Mouse (Mus musculus): ENCODE data around the gene Zfp541. TPM values are rescaled to one million over a fixed set of nuclear protein-coding genes. Genes with fewer than 3 reads are reported as not detected.

Gene Zfp541
- 0.16 TPM in 2 replicates for polyA plus RNA-seq (2014; fragmentation: Nextera tagmentation; extraction: Ambion mirVana)

DNA sequence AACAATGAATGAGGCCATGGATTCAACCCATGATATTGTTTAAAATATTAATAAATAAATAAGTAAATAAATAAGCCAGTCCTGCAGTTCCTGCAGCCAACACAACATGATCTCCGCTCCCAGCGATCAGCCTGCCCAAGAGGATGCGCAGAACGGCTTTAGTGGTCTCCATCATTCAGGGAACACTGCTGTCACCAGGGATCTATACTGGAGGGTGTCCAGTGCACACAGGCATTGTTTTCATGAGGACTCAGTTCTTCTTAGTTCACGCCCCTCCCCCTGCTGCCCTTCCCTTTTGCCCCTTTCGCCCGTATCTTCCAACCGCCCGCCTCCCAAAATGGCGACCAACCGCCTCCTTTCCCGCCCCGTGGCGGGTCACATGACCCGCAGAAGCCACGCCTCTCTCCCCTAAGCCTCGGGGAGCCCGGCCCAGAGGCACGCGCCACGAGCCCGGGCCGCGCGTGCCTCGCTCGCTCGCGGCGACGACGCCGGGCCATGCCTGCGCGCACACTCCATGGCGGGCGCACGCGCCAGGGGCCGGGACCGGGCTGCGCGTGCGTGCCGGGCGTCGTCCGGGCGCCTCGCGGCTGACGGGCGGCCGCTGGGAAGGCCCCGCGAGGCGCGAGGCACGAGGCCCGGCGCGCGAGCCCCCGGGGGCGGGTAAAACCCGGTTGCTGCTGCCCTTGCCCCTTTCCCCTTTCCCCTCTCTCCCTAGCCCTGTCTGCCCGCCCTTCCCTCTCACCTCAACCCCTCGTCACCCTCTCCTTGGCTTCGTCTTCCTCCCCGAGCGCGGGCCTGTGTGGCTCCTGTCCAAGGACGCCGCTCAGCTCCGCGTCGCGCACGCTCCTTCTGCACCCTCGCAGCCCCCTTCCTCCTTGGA is at the start of gene Zfp541:
Gene Zfp541, plus strand, starts transcription at position 596 of the 880 bp plus-strand sequence.
- Histone ChIP-seq H3K9ac (no peak within 1 kb of the TSS), H3K9me3 (ENCODE audit: control insufficient read depth, low read length) (no peaks in the 10 kb centered on the region), H3K36me3 (replicated peaks; ENCODE audit: control insufficient read depth, insufficient read depth) (no peaks in the 10 kb centered on the region), H3K27me3 (ENCODE audit: control insufficient read depth, insufficient read depth, low read length) (peaks cover 16% of the 10 kb centered on the region), H3K4me3 (replicated peaks; ENCODE audit: low read length) (peak within 1 kb of the TSS; percentile 18), H3K4me2 (replicated peaks) (peak within 1 kb of the TSS; percentile 36), H3K27ac (no peak within 1 kb of the TSS), H3K4me1 (replicated peaks; ENCODE audit: control insufficient read depth, insufficient read depth, low read length) (no peaks in the 10 kb centered on the region)
- ATAC-seq (ENCODE audit: low FRiP score) = no peak
- no peak for DNase-seq (ENCODE audit: low spot score)
- WGBS = 49% methylated on average over 61 of the region's 80 CpGs

DNA sequence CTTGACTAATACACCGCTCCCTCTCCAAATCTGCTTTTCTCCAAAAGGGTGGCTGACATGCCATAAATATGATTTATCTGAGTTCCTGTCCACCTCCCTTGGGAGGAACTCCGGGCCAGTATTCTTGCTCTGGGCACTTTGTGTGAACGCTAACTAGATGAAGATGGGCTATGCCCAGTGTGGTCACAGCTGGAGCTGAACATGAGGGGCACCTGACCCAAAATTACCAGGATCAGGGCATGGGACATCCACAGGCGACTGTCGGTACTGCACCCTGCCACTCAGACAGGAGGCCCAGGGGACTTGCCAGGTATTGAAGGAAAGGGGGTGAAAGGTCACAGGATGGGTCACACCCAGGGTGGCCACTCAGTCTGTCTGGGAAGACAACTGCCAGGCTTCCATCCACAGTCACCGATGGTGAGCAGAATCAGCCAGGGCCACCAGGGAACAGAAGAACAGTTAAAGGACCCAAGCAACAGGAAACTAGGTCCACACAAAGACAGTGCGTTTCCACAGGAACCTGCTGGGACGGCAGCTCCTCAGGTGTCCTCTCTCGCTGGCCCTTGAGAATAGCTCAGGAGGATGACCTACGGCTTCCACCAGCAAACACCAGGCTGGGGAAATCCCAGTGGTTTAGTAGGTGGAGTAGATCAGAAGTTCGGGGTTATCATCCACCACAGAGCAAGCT is 48.9 kb upstream of the Zfp541 start:
- DNase-seq (ENCODE audit: low spot score) (no peak), ATAC-seq (ENCODE audit: low FRiP score) (no peak)
- no peak overlapping the region for H3K9ac ChIP-seq
- 71% methylated on average over 11 of the region's 11 CpGs for WGBS
- H3K36me3 ChIP-seq (replicated peaks; ENCODE audit: control insufficient read depth, insufficient read depth) = 0 out of 2 replicates have a peak, but pooled peaks cover 2% of the 10 kb centered on the region
- no peaks in the 10 kb centered on the region for H3K27me3 ChIP-seq (ENCODE audit: control insufficient read depth, insufficient read depth, low read length)
- H3K27ac ChIP-seq = no peak overlapping the region
- no peaks in the 10 kb centered on the region; the same call in 1 of the 2 replicates for H3K4me1 ChIP-seq (replicated peaks; ENCODE audit: control insufficient read depth, insufficient read depth, low read length)
- no peak overlapping the region for H3K4me2 ChIP-seq (replicated peaks)
- H3K4me3 ChIP-seq (replicated peaks; ENCODE audit: low read length) = no peak overlapping the region
- H3K9me3 ChIP-seq (ENCODE audit: control insufficient read depth, low read length) = no peaks in the 10 kb centered on the region

GRCm38 (mm10) chr7:16013722-16014275 is 47.8 kb upstream of the Zfp541 start:
- Histone ChIP-seq H3K4me2 (replicated peaks) (no peak overlapping the region), H3K4me1 (replicated peaks; ENCODE audit: control insufficient read depth, insufficient read depth, low read length) (no peaks in the 10 kb centered on the region; the same call in 1 of the 2 replicates), H3K9me3 (ENCODE audit: control insufficient read depth, low read length) (no peaks in the 10 kb centered on the region), H3K9ac (no peak overlapping the region), H3K27ac (no peak overlapping the region), H3K27me3 (ENCODE audit: control insufficient read depth, insufficient read depth, low read length) (no peaks in the 10 kb centered on the region), H3K36me3 (replicated peaks; ENCODE audit: control insufficient read depth, insufficient read depth) (no peaks in the 10 kb centered on the region), H3K4me3 (replicated peaks; ENCODE audit: low read length) (no peak overlapping the region)
- 77% methylated on average over 5 of the region's 5 CpGs for WGBS
- no peak for ATAC-seq (ENCODE audit: low FRiP score)
- DNase-seq (ENCODE audit: low spot score) = no peak

DNA sequence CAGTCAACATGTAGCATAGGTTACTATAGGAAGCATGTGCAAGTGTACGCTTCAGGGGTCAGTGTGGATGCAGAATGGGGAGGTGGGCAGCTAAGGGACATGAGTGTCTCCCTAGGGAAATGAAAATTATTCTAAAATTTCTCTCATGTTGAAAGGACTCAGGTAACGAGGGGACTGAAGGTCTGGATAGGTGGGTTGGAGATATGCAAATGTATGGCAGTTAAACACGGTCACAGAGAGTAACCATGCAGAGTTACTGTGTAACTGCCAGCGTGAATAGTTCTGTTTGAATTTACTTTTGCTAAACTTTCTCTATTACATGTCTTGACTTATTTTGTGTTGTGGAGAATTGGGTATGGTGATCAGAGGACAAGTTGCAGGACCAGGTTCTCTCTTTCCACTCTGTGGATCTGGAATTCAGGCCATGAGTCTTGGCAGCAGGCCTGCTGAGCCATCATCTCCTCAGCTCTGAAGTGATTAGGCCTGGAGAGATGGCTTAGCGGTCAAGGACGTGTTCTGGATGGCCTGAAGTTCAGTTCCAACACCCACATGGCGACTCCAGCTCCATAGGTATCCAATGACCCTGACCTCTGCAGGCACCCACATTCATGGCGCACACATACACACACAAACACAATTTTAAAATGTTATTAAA is 47.0 kb upstream of the Zfp541 start:
- no peak overlapping the region for H3K4me3 ChIP-seq (replicated peaks; ENCODE audit: low read length)
- no peaks in the 10 kb centered on the region; the same call in 1 of the 2 replicates for H3K4me1 ChIP-seq (replicated peaks; ENCODE audit: control insufficient read depth, insufficient read depth, low read length)
- H3K9ac ChIP-seq = no peak overlapping the region
- H3K9me3 ChIP-seq (ENCODE audit: control insufficient read depth, low read length) = no peaks in the 10 kb centered on the region
- ATAC-seq (ENCODE audit: low FRiP score) (no peak), DNase-seq (ENCODE audit: low spot score) (no peak)
- H3K27ac ChIP-seq = no peak overlapping the region
- 91% methylated on average over 8 of the region's 8 CpGs for WGBS
- no peaks in the 10 kb centered on the region for H3K36me3 ChIP-seq (replicated peaks; ENCODE audit: control insufficient read depth, insufficient read depth)
- no peaks in the 10 kb centered on the region for H3K27me3 ChIP-seq (ENCODE audit: control insufficient read depth, insufficient read depth, low read length)
- H3K4me2 ChIP-seq (replicated peaks) = no peak overlapping the region

DNA sequence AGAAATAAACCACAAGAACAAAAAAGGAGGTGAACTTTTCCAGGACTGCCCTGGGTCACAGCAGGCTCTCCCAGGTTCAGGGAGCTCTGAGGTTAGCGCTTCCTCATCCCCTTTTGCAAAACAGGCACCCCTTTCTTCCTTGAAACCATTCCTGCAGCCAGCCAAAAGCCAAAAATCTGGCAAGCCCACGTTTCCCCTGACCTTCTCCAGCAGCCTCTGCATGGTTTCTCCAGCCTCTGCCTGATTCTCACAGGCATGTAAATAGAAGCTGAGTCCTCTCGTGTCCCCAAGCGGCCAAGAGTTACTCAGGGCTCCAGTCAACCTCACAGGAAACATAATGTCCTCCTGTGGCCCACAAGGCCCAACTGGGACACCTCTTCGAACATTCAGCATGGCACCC is 46.2 kb upstream of the Zfp541 start:
- Histone ChIP-seq H3K27me3 (ENCODE audit: control insufficient read depth, insufficient read depth, low read length) (no peaks in the 10 kb centered on the region), H3K9ac (no peak overlapping the region), H3K9me3 (ENCODE audit: control insufficient read depth, low read length) (no peaks in the 10 kb centered on the region), H3K4me2 (replicated peaks) (no peak overlapping the region), H3K4me1 (replicated peaks; ENCODE audit: control insufficient read depth, insufficient read depth, low read length) (no peaks in the 10 kb centered on the region; the same call in 1 of the 2 replicates), H3K27ac (no peak overlapping the region), H3K36me3 (replicated peaks; ENCODE audit: control insufficient read depth, insufficient read depth) (no peaks in the 10 kb centered on the region), H3K4me3 (replicated peaks; ENCODE audit: low read length) (no peak overlapping the region)
- no peak for ATAC-seq (ENCODE audit: low FRiP score)
- WGBS = 80% methylated on average over 5 of the region's 5 CpGs
- DNase-seq (ENCODE audit: low spot score) = no peak

DNA sequence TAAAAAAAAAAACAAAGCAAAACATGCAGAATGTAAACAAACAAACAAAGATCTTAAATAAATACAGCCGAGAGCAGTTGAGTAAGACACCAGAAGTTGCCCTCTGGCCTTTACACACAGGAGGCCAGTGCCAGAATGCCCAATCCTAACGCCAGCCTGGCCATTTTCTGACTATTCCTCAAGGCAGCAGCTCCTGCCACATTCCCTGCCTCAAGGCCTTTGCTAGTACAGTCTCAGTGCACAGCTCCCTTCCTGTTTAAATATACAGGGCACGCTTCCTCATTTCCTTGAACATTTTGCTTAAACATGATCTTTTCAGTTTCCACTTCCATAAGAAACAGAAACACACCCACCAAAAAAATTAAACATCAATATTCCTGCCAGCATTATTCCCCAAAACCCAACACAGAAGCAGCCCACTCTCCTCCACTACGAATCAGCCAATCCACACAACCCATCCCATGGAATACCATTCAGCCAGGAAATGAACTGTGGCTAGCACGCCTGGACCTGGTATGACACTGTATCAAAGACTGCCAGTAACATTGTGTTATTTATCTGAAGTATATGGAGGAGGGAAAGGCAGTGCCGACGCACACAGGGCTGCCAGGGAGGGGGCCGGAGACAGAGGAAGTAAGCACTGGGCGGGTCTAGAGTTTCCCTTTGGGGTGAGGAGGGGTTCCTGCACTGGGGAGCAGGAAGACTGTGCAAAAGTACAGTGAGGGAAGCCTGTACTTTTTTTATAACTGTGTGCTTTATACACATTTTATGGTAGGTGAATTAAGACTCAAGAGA is 43.4 kb upstream of the Zfp541 start:
- DNase-seq (ENCODE audit: low spot score) = no peak
- WGBS = 88% methylated on average over 9 of the region's 9 CpGs
- no peaks in the 10 kb centered on the region for H3K27me3 ChIP-seq (ENCODE audit: control insufficient read depth, insufficient read depth, low read length)
- H3K36me3 ChIP-seq (replicated peaks; ENCODE audit: control insufficient read depth, insufficient read depth) = no peaks in the 10 kb centered on the region
- no peak overlapping the region for H3K4me2 ChIP-seq (replicated peaks)
- H3K4me3 ChIP-seq (replicated peaks; ENCODE audit: low read length) = no peak overlapping the region
- H3K27ac ChIP-seq = no peak overlapping the region
- H3K9me3 ChIP-seq (ENCODE audit: control insufficient read depth, low read length) = no peaks in the 10 kb centered on the region
- no peak for ATAC-seq (ENCODE audit: low FRiP score)
- H3K9ac ChIP-seq = no peak overlapping the region
- no peaks in the 10 kb centered on the region for H3K4me1 ChIP-seq (replicated peaks; ENCODE audit: control insufficient read depth, insufficient read depth, low read length)

- ATAC-seq (ENCODE audit: low FRiP score) (no peak), DNase-seq (ENCODE audit: low spot score) (no peak)
- H3K4me2 ChIP-seq (replicated peaks) = no peak overlapping the region
- H3K27me3 ChIP-seq (ENCODE audit: control insufficient read depth, insufficient read depth, low read length) = no peaks in the 10 kb centered on the region
- no peak overlapping the region for H3K4me3 ChIP-seq (replicated peaks; ENCODE audit: low read length)
- 92% methylated on average over 5 of the region's 5 CpGs for WGBS
- no peaks in the 10 kb centered on the region for H3K4me1 ChIP-seq (replicated peaks; ENCODE audit: control insufficient read depth, insufficient read depth, low read length)
- no peak overlapping the region for H3K27ac ChIP-seq
- no peaks in the 10 kb centered on the region for H3K9me3 ChIP-seq (ENCODE audit: control insufficient read depth, low read length)
- no peak overlapping the region for H3K9ac ChIP-seq
- no peaks in the 10 kb centered on the region for H3K36me3 ChIP-seq (replicated peaks; ENCODE audit: control insufficient read depth, insufficient read depth)
Measured at GRCm38 (mm10) chr7:16019256-16020094, 42.1 kb upstream of the Zfp541 start.

DNA sequence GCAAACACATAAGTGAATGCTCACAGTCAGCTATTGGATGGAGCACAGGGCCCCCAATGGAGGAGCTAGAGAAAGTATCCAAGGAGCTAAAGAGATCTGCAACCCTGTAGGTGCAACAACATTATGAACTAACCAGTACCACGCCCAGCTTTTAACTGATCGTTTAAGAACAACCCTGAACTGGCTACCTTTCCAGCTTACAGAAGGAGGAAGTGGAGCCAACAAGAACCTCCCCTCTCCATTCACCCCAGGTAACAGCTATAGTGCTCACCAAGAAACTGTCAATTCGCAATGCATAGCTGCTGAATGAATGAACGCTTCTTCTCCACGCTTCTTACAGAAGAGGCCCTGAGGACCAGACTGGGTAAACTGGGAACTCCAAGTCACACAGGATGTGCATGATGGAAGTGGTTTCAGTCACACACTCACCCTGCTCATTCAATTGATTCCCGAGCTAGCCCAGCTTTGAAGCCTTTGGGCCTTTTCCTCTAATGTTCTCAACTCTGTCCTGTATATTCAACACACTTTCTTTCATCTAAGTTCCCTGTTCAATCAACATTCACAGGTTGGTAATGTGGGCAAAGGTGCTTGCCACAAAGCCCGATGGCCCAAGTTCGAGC is 36.9 kb upstream of the Zfp541 start:
- H3K27ac ChIP-seq = no peak overlapping the region
- H3K36me3 ChIP-seq (replicated peaks; ENCODE audit: control insufficient read depth, insufficient read depth) = no peaks in the 10 kb centered on the region
- H3K9me3 ChIP-seq (ENCODE audit: control insufficient read depth, low read length) = no peaks in the 10 kb centered on the region
- ATAC-seq (ENCODE audit: low FRiP score) = no peak
- no peaks in the 10 kb centered on the region; the same call in 1 of the 2 replicates for H3K4me1 ChIP-seq (replicated peaks; ENCODE audit: control insufficient read depth, insufficient read depth, low read length)
- WGBS = 91% methylated on average over 8 of the region's 8 CpGs
- H3K27me3 ChIP-seq (ENCODE audit: control insufficient read depth, insufficient read depth, low read length) = no peaks in the 10 kb centered on the region
- DNase-seq (ENCODE audit: low spot score) = no peak
- no peak overlapping the region for H3K4me2 ChIP-seq (replicated peaks)
- no peak overlapping the region for H3K9ac ChIP-seq
- no peak overlapping the region for H3K4me3 ChIP-seq (replicated peaks; ENCODE audit: low read length)
